Mouse (Mus musculus) layer of hippocampus, adult 9-10 months (tissue): Measurements from ENCODE around the gene Cutc.

ENCODE experiments used
- DNase-seq: peaks from one replicate; pipeline ENCODE4 v3.0.0; 2022; ENCODE audit warnings: low spot score

The Cutc gene

GRCm38 (mm10) chr19:43795511-43795910 lies 42.7 kb downstream of the Cutc start:
- DNase-seq, result no peak

- no peak for DNase-seq
Measured at GRCm38 (mm10) chr19:43797216-43797615, 44.4 kb downstream of the Cutc start.

GRCm38 (mm10) chr19:43801427-43802051 lies 48.7 kb downstream of the Cutc start:
- no peak for DNase-seq

GRCm38 (mm10) chr19:43803866-43804265 lies 51.1 kb downstream of the Cutc start:
- DNase-seq, result no peak

- no peak for DNase-seq
Measured at GRCm38 (mm10) chr19:43809331-43809730, 56.5 kb downstream of the Cutc start.

GRCm38 (mm10) chr19:43811419-43811818 lies 58.6 kb downstream of the Cutc start:
- DNase-seq, result no peak

- DNase-seq, result no peak
Measured at GRCm38 (mm10) chr19:43813315-43813714, 60.5 kb downstream of the Cutc start.

- no peak for DNase-seq
Measured at GRCm38 (mm10) chr19:43815661-43816414, 63.0 kb downstream of the Cutc start.
